Mouse (Mus musculus) cerebellum, postnatal 25 days (tissue): ENCODE data around the gene Tdrd9.

Experiments used
- DNase-seq, 2 experiments: peaks; one replicate each; pipeline ENCODE4 v3.0.0; 2021; ENCODE audit warnings: mixed read lengths in 2 of 2

The Tdrd9 gene

GRCm38 (mm10) chr12:112109701-112110100, 138.3 kb downstream of the Tdrd9 start:
- DNase-seq: no peak

GRCm38 (mm10) chr12:112111323-112111722, 140.0 kb downstream of the Tdrd9 start:
- no peak for DNase-seq

- no peak for DNase-seq
Measured at GRCm38 (mm10) chr12:112112235-112112634, 140.9 kb downstream of the Tdrd9 start.

GRCm38 (mm10) chr12:112112686-112113396, 141.5 kb downstream of the Tdrd9 start:
- DNase-seq: no peak

GRCm38 (mm10) chr12:112113710-112114109, 142.4 kb downstream of the Tdrd9 start:
- DNase-seq: peak; percentile 84 to 91

GRCm38 (mm10) chr12:112117006-112117405, 145.6 kb downstream of the Tdrd9 start:
- no peak for DNase-seq

- no peak for DNase-seq
Measured at GRCm38 (mm10) chr12:112117649-112118048, 146.3 kb downstream of the Tdrd9 start.
